Mouse (Mus musculus) heart, postnatal 14 days (tissue): ENCODE measurements at regions not wholly inside any gene's neighbourhood (a gene's known extent, or its start where the extent isn't known, plus 50 kb on each side); places are given as distances from the start of the nearest gene placed in this dataset.

ENCODE experiments used
- DNase-seq, 2 experiments: peaks; one replicate each; pipeline ENCODE4 v3.0.0; 2021 to 2022
- intact Hi-C: fragments of 180-260 bp; cut with DNase I; formaldehyde crosslinking; loops from one replicate; pipeline ENCODE4 v1.15.1; 2025

- DNase-seq: no peak
- intact Hi-C loops: loop anchor here (5.0 to 10.0 kb wide), 2 partner anchors 1191 to 1444 kb away; partner anchors contain the start of gene Ptprt
Measured at GRCm38 (mm10) chr2:161470844-161471243, 362.0 kb upstream of the Chd6 start.

- intact Hi-C loops: loop anchor here (5.0 to 10.0 kb wide), 2 partner anchors 1192 to 1445 kb away; partner anchors contain the start of gene Ptprt
- peak in 1 of 2 experiments; percentile 16 for DNase-seq
Measured at GRCm38 (mm10) chr2:161470025-161470424, 361.1 kb upstream of the Chd6 start.

GRCm38 (mm10) chr2:161467035-161467434 is 358.2 kb upstream of the Chd6 start:
- no peak for DNase-seq
- intact Hi-C loops: loop anchor here (5.0 kb wide), 1 partner anchor 1215 kb away; no protein-coding TSS in a partner anchor

- intact Hi-C loops: no loop called here
- DNase-seq: no peak
Measured at GRCm38 (mm10) chr2:161460600-161460999, 351.7 kb upstream of the Chd6 start.

- intact Hi-C loops: no loop called here
- no peak for DNase-seq
Measured at GRCm38 (mm10) chr2:161454466-161454865, 345.6 kb upstream of the Chd6 start.

GRCm38 (mm10) chr2:161433816-161434215 is 324.9 kb upstream of the Chd6 start:
- DNase-seq: no peak
- intact Hi-C loops: no loop called here

- DNase-seq: no peak
- intact Hi-C loops: no loop called here
Measured at GRCm38 (mm10) chr2:161429294-161429693, 320.4 kb upstream of the Chd6 start.

GRCm38 (mm10) chr2:161425587-161425986 is 316.7 kb upstream of the Chd6 start:
- intact Hi-C loops: no loop called here
- peak in 1 of 2 experiments; percentile 18 for DNase-seq

GRCm38 (mm10) chr2:161418062-161418461 is 309.2 kb upstream of the Chd6 start:
- DNase-seq: no peak
- intact Hi-C loops: no loop called here

- no peak for DNase-seq
- intact Hi-C loops: no loop called here
Measured at GRCm38 (mm10) chr2:161416218-161416927, 307.5 kb upstream of the Chd6 start.

- intact Hi-C loops: no loop called here
- no peak for DNase-seq
Measured at GRCm38 (mm10) chr2:161408306-161408705, 299.4 kb upstream of the Chd6 start.

- intact Hi-C loops: no loop called here
- no peak for DNase-seq
Measured at GRCm38 (mm10) chr2:161405847-161406384, 297.0 kb upstream of the Chd6 start.

- DNase-seq: no peak
- intact Hi-C loops: no loop called here
Measured at GRCm38 (mm10) chr2:161398061-161398460, 289.2 kb upstream of the Chd6 start.

- DNase-seq: no peak
- intact Hi-C loops: no loop called here
Measured at GRCm38 (mm10) chr2:161390954-161391690, 282.2 kb upstream of the Chd6 start.

- intact Hi-C loops: no loop called here
- DNase-seq: no peak
Measured at GRCm38 (mm10) chr2:161389318-161389835, 280.5 kb upstream of the Chd6 start.

- intact Hi-C loops: no loop called here
- DNase-seq: no peak
Measured at GRCm38 (mm10) chr2:161387054-161387453, 278.2 kb upstream of the Chd6 start.

- no peak for DNase-seq
- intact Hi-C loops: no loop called here
Measured at GRCm38 (mm10) chr2:161382411-161382810, 273.5 kb upstream of the Chd6 start.

- intact Hi-C loops: no loop called here
- no peak for DNase-seq
Measured at GRCm38 (mm10) chr2:161378313-161378712, 269.4 kb upstream of the Chd6 start.

GRCm38 (mm10) chr2:161362325-161362724 is 253.4 kb upstream of the Chd6 start:
- DNase-seq: no peak
- intact Hi-C loops: no loop called here

- no peak for DNase-seq
- intact Hi-C loops: no loop called here
Measured at GRCm38 (mm10) chr2:161349110-161349509, 240.2 kb upstream of the Chd6 start.

GRCm38 (mm10) chr2:161344018-161344417 is 235.1 kb upstream of the Chd6 start:
- DNase-seq: no peak
- intact Hi-C loops: no loop called here
